Mouse (Mus musculus) bone marrow, adult 2 months (tissue): ENCODE measurements around the gene Tulp2.

Source experiments
- CTCF ChIP-seq: fragments of 200-500 bp; IDR thresholded peaks from 2 replicates; pipeline ENCODE4 v1.5.1; 2011; ENCODE audit warnings: low read length, control low read depth; ENCODE audit not compliant: control insufficient read depth, insufficient read depth
- POLR2A ChIP-seq: fragments of 200-500 bp; IDR thresholded peaks from 2 replicates; pipeline ENCODE4 v1.6.1; 2011; ENCODE audit warnings: low read depth, mild to moderate bottlenecking, control low read depth, low read length, borderline replicate concordance; ENCODE audit not compliant: control insufficient read depth

- no peak for TF ChIP-seq CTCF
- TF ChIP-seq POLR2A, result no peak
These were observed 42.0 kb downstream of the Tulp2 start for GRCm38 (mm10) chr7:45523678-45524170.
